Mouse (Mus musculus) liver, embryonic 15.5 days (tissue): ENCODE measurements around the gene Tmx2. TPM values are rescaled to one million over a fixed set of nuclear protein-coding genes. Genes with fewer than 3 reads are reported as not detected.
A peak's percentile ranks its signal among the peaks of the same experiment; 100 is the strongest.

Experiments
- ATAC-seq: fragments of 200-750 bp; cut with Nextera tagmentation; 2 replicates; pipeline ENCODE4 v1.8.0; 2017; ENCODE audit warnings: moderate number of reproducible peaks, mild to moderate bottlenecking, moderate library complexity; ENCODE audit not compliant: insufficient read depth
- H3K27ac ChIP-seq: fragments of 300-500 bp; sonication (generic); replicated peaks from 2 replicates; pipeline ENCODE4 v1.5.1; 2015; ENCODE audit warnings: mild to moderate bottlenecking, inconsistent platforms
- H3K27me3 ChIP-seq: fragments of 300-500 bp; sonication (generic); 2 replicates; pipeline ENCODE4 v1.6.1; 2015; ENCODE audit warnings: mild to moderate bottlenecking, inconsistent platforms
- H3K36me3 ChIP-seq: fragments of 300-500 bp; sonication (generic); replicated peaks from 2 replicates; pipeline ENCODE4 v1.6.1; 2015; ENCODE audit warnings: moderate library complexity, mild to moderate bottlenecking, inconsistent platforms
- H3K4me1 ChIP-seq: fragments of 300-500 bp; sonication (generic); replicated peaks from 2 replicates; pipeline ENCODE4 v1.6.1; 2015; ENCODE audit warnings: inconsistent platforms
- H3K4me2 ChIP-seq: fragments of 300-500 bp; sonication (generic); 2 replicates; pipeline ENCODE4 v1.6.1; 2015; ENCODE audit warnings: moderate library complexity, mild to moderate bottlenecking, inconsistent platforms
- H3K4me3 ChIP-seq: fragments of 300-500 bp; sonication (generic); replicated peaks from 2 replicates; pipeline ENCODE4 v1.5.1; 2015; ENCODE audit warnings: mild to moderate bottlenecking, inconsistent platforms
- H3K9ac ChIP-seq: fragments of 300-500 bp; sonication (generic); 2 replicates; pipeline ENCODE4 v1.6.1; 2015; ENCODE audit warnings: moderate library complexity, mild to moderate bottlenecking, inconsistent platforms
- H3K9me3 ChIP-seq: fragments of 300-500 bp; sonication (generic); replicated peaks from 2 replicates; pipeline ENCODE4 v1.6.1; 2016; ENCODE audit warnings: inconsistent platforms
- WGBS: fragments of 180-500 bp; shearing (Covaris S2); methylation state at CpG from one replicate; pipeline ENCODE4 v1.1.7; 2015; ENCODE audit warnings: mixed read lengths; ENCODE audit not compliant: insufficient replicate concordance; 5-methylcytosine and 5-hydroxymethylcytosine counted together
- polyA plus RNA-seq: library from polyadenylated mRNA; unstranded; fragments of >200 nt; fragmentation: Nextera tagmentation; extraction: Ambion mirVana; gene quantifications from 2 replicates; pipeline ENCODE4 v1.2.1, GENCODE M21; 2015

Gene Tmx2
- polyA plus RNA-seq, 1 experiment from 2014 or later: 71.2 TPM

GRCm38 (mm10) chr2:84715562-84716361 lies 36.8 kb upstream of the Tmx2 start:
- H3K4me3 ChIP-seq: peak overlapping the region; percentile 86
- H3K4me1 ChIP-seq: peaks cover 43% of the 10 kb centered on the region
- peak overlapping the region; percentile 88 for H3K9ac ChIP-seq
- no peaks in the 10 kb centered on the region for H3K9me3 ChIP-seq
- H3K27ac ChIP-seq: peak overlapping the region; percentile 99
- under 1% methylated on average over 33 of the region's 33 CpGs for WGBS
- H3K36me3 ChIP-seq: peaks cover 14% of the 10 kb centered on the region
- ATAC-seq: peak; percentile 86
- peak overlapping the region; percentile 91 for H3K4me2 ChIP-seq
- no peaks in the 10 kb centered on the region for H3K27me3 ChIP-seq

GRCm38 (mm10) chr2:84714811-84715561 lies 36.0 kb upstream of the Tmx2 start, which contains the start of gene Zdhhc5:
Gene Zdhhc5, minus strand, starts transcription at chr2:84715180.
- H3K27me3 ChIP-seq: no peaks in the 10 kb centered on the region
- ATAC-seq: peak; percentile 92
- under 1% methylated on average over 105 of the region's 107 CpGs for WGBS

GRCm38 (mm10) chr2:84714422-84714810 lies 35.5 kb upstream of the Tmx2 start:
- H3K27me3 ChIP-seq: no peaks in the 10 kb centered on the region
- peaks cover 47% of the 10 kb centered on the region for H3K4me1 ChIP-seq
- H3K4me3 ChIP-seq: peak overlapping the region; percentile 86
- peak overlapping the region; percentile 91 for H3K4me2 ChIP-seq
- H3K36me3 ChIP-seq: peaks cover 18% of the 10 kb centered on the region
- no peak for ATAC-seq
- peak overlapping the region; percentile 99 for H3K27ac ChIP-seq
- H3K9ac ChIP-seq: peak overlapping the region; percentile 94
- no peaks in the 10 kb centered on the region for H3K9me3 ChIP-seq
- WGBS: under 1% methylated on average over 26 of the region's 26 CpGs

More at GRCm38 (mm10) chr2:84714811-84715561, 36.0 kb upstream of the Tmx2 start, which contains the start of gene Zdhhc5:
- H3K9me3 ChIP-seq: no peaks in the 10 kb centered on the region
- H3K4me2 ChIP-seq: peak within 1 kb of the TSS; percentile 91
- H3K36me3 ChIP-seq: peaks cover 14% of the 10 kb centered on the region
- H3K27ac ChIP-seq: peak within 1 kb of the TSS; percentile 99
- peak within 1 kb of the TSS; percentile 94 for H3K9ac ChIP-seq
- peaks cover 49% of the 10 kb centered on the region for H3K4me1 ChIP-seq
- H3K4me3 ChIP-seq: peak within 1 kb of the TSS; percentile 86

- no peak for ATAC-seq
- H3K4me3 ChIP-seq: no peak overlapping the region
- no peak overlapping the region for H3K27ac ChIP-seq
- no peak overlapping the region for H3K9ac ChIP-seq
- no peaks in the 10 kb centered on the region for H3K9me3 ChIP-seq
- 85% methylated on average over 2 of the region's 2 CpGs for WGBS
- H3K27me3 ChIP-seq: no peaks in the 10 kb centered on the region
- H3K4me1 ChIP-seq: peaks cover 45% of the 10 kb centered on the region
- no peak overlapping the region; the same call in 1 of the 2 replicates for H3K4me2 ChIP-seq
- H3K36me3 ChIP-seq: peaks cover 43% of the 10 kb centered on the region
Measured at GRCm38 (mm10) chr2:84711898-84712297, 33.0 kb upstream of the Tmx2 start.

- Histone ChIP-seq H3K36me3 (peaks cover 86% of the 10 kb centered on the region), H3K4me3 (no peak overlapping the region), H3K4me2 (no peak overlapping the region), H3K9me3 (no peaks in the 10 kb centered on the region), H3K27me3 (no peaks in the 10 kb centered on the region), H3K27ac (no peak overlapping the region), H3K4me1 (peaks cover 49% of the 10 kb centered on the region), H3K9ac (no peak overlapping the region)
- 72% methylated on average over 1 of the region's 1 CpGs for WGBS
- ATAC-seq: no peak
Measured at GRCm38 (mm10) chr2:84707523-84707922, 28.6 kb upstream of the Tmx2 start.

- 74% methylated on average over 1 of the region's 1 CpGs for WGBS
Measured at GRCm38 (mm10) chr2:84705295-84705694, 26.4 kb upstream of the Tmx2 start.

GRCm38 (mm10) chr2:84704329-84704728 lies 25.4 kb upstream of the Tmx2 start:
- no peaks in the 10 kb centered on the region for H3K9me3 ChIP-seq
- H3K4me1 ChIP-seq: peaks cover 36% of the 10 kb centered on the region
- H3K9ac ChIP-seq: no peak overlapping the region
- no peak for ATAC-seq
- no peaks in the 10 kb centered on the region for H3K27me3 ChIP-seq
- peaks cover 92% of the 10 kb centered on the region for H3K36me3 ChIP-seq
- H3K4me2 ChIP-seq: no peak overlapping the region
- no peak overlapping the region for H3K4me3 ChIP-seq
- H3K27ac ChIP-seq: peak overlapping the region; percentile 19; the same call in 1 of the 2 replicates
- WGBS: 74% methylated on average over 5 of the region's 5 CpGs

More at GRCm38 (mm10) chr2:84705295-84705694, 26.4 kb upstream of the Tmx2 start:
- Histone ChIP-seq H3K9me3 (no peaks in the 10 kb centered on the region), H3K27me3 (no peaks in the 10 kb centered on the region), H3K36me3 (peaks cover 92% of the 10 kb centered on the region), H3K9ac (no peak overlapping the region), H3K4me2 (no peak overlapping the region), H3K4me3 (no peak overlapping the region), H3K27ac (no peak overlapping the region; the same call in 1 of the 2 replicates), H3K4me1 (peaks cover 38% of the 10 kb centered on the region)
- no peak for ATAC-seq

- no peaks in the 10 kb centered on the region for H3K27me3 ChIP-seq
Measured at GRCm38 (mm10) chr2:84703497-84703896, 24.6 kb upstream of the Tmx2 start.

GRCm38 (mm10) chr2:84695007-84695695 lies 16.2 kb upstream of the Tmx2 start:
- no peak for ATAC-seq
- no peak overlapping the region for H3K27ac ChIP-seq
- no peaks in the 10 kb centered on the region for H3K4me1 ChIP-seq
- no peaks in the 10 kb centered on the region for H3K9me3 ChIP-seq
- WGBS: 83% methylated on average over 5 of the region's 5 CpGs
- no peak overlapping the region for H3K4me3 ChIP-seq
- no peaks in the 10 kb centered on the region for H3K27me3 ChIP-seq
- peaks cover 94% of the 10 kb centered on the region for H3K36me3 ChIP-seq
- no peak overlapping the region for H3K4me2 ChIP-seq
- no peak overlapping the region for H3K9ac ChIP-seq

More at GRCm38 (mm10) chr2:84703497-84703896, 24.6 kb upstream of the Tmx2 start:
- ATAC-seq: no peak
- Histone ChIP-seq H3K4me1 (peaks cover 36% of the 10 kb centered on the region), H3K4me3 (no peak overlapping the region), H3K27ac (no peak overlapping the region), H3K9ac (no peak overlapping the region), H3K36me3 (peaks cover 91% of the 10 kb centered on the region), H3K9me3 (no peaks in the 10 kb centered on the region), H3K4me2 (no peak overlapping the region)
- 49% methylated on average over 1 of the region's 1 CpGs for WGBS

GRCm38 (mm10) chr2:84690050-84690449 lies 11.1 kb upstream of the Tmx2 start:
- ATAC-seq: no peak
- Histone ChIP-seq H3K27ac (no peak overlapping the region), H3K4me1 (peaks cover 14% of the 10 kb centered on the region), H3K9ac (no peak overlapping the region), H3K9me3 (no peaks in the 10 kb centered on the region), H3K36me3 (peaks cover 94% of the 10 kb centered on the region), H3K27me3 (no peaks in the 10 kb centered on the region), H3K4me2 (no peak overlapping the region), H3K4me3 (no peak overlapping the region)
- WGBS: 87% methylated on average over 12 of the region's 12 CpGs
